ENCODE assay signal across 15 mouse cellular contexts in genomic region chr17:80915666-80916065, GRCm38 (mm10).
"Had no signal": no experiment of that assay in that cellular context is flagged by ENCODE, and none has a peak within 500 bp of the region (broad histone marks: within the 10 kb centered on the region; RNA-seq: fewer than 3 reads in every experiment).

No protein-coding gene starts in this region.

- H3K4me1 ChIP-seq: neural tube, embryonic 15.5 days; stomach, embryonic 15.5 days had no signal

- H3K27ac ChIP-seq: neural tube, embryonic 15.5 days; stomach, embryonic 15.5 days; stomach, postnatal 0 days had no signal

- H3K9ac ChIP-seq: neural tube, embryonic 15.5 days; stomach, embryonic 15.5 days had no signal

- DNase-seq: retina, postnatal 1 day; right cerebral cortex, adult 18-20 months; right cerebral cortex, postnatal 14 days; right cerebral cortex, postnatal 25 days; right cerebral cortex, postnatal 4 days; spleen, adult 18-20 months; thymus, adult 18-20 months; thymus, adult 2 months; thymus, postnatal 14 days; thymus, postnatal 25 days; thymus, postnatal 36 days; thymus, postnatal 4 days had no signal

- H3K36me3 ChIP-seq: neural tube, embryonic 15.5 days; stomach, embryonic 15.5 days had no signal

- H3K27me3 ChIP-seq: neural tube, embryonic 15.5 days; stomach, embryonic 15.5 days had no signal

- H3K9me3 ChIP-seq: neural tube, embryonic 15.5 days; stomach, embryonic 15.5 days had no signal

- H3K4me3 ChIP-seq: neural tube, embryonic 15.5 days; stomach, embryonic 15.5 days had no signal

- H3K4me2 ChIP-seq: neural tube, embryonic 15.5 days; stomach, embryonic 15.5 days had no signal
